Mouse (Mus musculus) common myeloid progenitor, adult 5-6 weeks (primary cell): ENCODE measurements at regions not wholly inside any gene's neighbourhood (a gene's known extent, or its start where the extent isn't known, plus 50 kb on each side); places are given as distances from the start of the nearest gene placed in this dataset.

Experiments used
- ATAC-seq: replicated peaks from 2 replicates; pipeline ENCODE4 v1.8.0; 2016; ENCODE audit warnings: low read depth, mild to moderate bottlenecking, moderate TSS enrichment, inconsistent platforms; ENCODE audit not compliant: poor library complexity, severe bottlenecking

GRCm38 (mm10) chr3:105220641-105221040, 154.0 kb downstream of the 4930564D02Rik start:
- ATAC-seq = no peak

GRCm38 (mm10) chr3:105222925-105223324, 156.3 kb downstream of the 4930564D02Rik start:
- no peak for ATAC-seq

GRCm38 (mm10) chr3:105223671-105224070, 157.0 kb downstream of the 4930564D02Rik start:
- ATAC-seq = no peak

- ATAC-seq = no peak
Observed at GRCm38 (mm10) chr3:105227551-105227950, 160.9 kb downstream of the 4930564D02Rik start.

GRCm38 (mm10) chr3:105228401-105228800, 161.8 kb downstream of the 4930564D02Rik start:
- ATAC-seq = no peak

GRCm38 (mm10) chr3:105241048-105241447, 174.4 kb downstream of the 4930564D02Rik start:
- ATAC-seq = no peak

- no peak for ATAC-seq
Observed at GRCm38 (mm10) chr3:105257096-105257495, 190.5 kb downstream of the 4930564D02Rik start.

- ATAC-seq = peak; percentile 83
Observed at GRCm38 (mm10) chr3:105275241-105275640, 176.9 kb upstream of the Kcnd3 start.

GRCm38 (mm10) chr3:105280971-105281370, 171.2 kb upstream of the Kcnd3 start:
- no peak for ATAC-seq

GRCm38 (mm10) chr3:105281686-105282085, 170.4 kb upstream of the Kcnd3 start:
- no peak for ATAC-seq

GRCm38 (mm10) chr3:105298273-105298672, 153.9 kb upstream of the Kcnd3 start:
- ATAC-seq = no peak

GRCm38 (mm10) chr3:105300693-105301548, 151.2 kb upstream of the Kcnd3 start:
- no peak for ATAC-seq

- ATAC-seq = no peak
Observed at GRCm38 (mm10) chr3:105307676-105308075, 144.5 kb upstream of the Kcnd3 start.

- no peak for ATAC-seq
Observed at GRCm38 (mm10) chr3:105309020-105309419, 143.1 kb upstream of the Kcnd3 start.

GRCm38 (mm10) chr3:105353268-105353667, 98.9 kb upstream of the Kcnd3 start:
- no peak for ATAC-seq

- no peak for ATAC-seq
Observed at GRCm38 (mm10) chr3:105354123-105354931, 97.8 kb upstream of the Kcnd3 start.

GRCm38 (mm10) chr3:105357511-105357910, 94.6 kb upstream of the Kcnd3 start:
- ATAC-seq = no peak

GRCm38 (mm10) chr3:105359636-105360035, 92.5 kb upstream of the Kcnd3 start:
- no peak for ATAC-seq

- ATAC-seq = no peak
Observed at GRCm38 (mm10) chr3:105364685-105365084, 87.4 kb upstream of the Kcnd3 start.

GRCm38 (mm10) chr3:105366806-105367205, 85.3 kb upstream of the Kcnd3 start:
- ATAC-seq = no peak

- ATAC-seq = no peak
Observed at GRCm38 (mm10) chr3:105367972-105368371, 84.2 kb upstream of the Kcnd3 start.
